Mouse (Mus musculus): ENCODE measurements at regions not wholly inside any gene's neighbourhood (a gene's known extent, or its start where the extent isn't known, plus 50 kb on each side); places are given as distances from the start of the nearest gene placed in this dataset.

- DNase-seq (ENCODE audit: low spot score): peak; percentile 3
- 30% methylated on average over 2 of the region's 2 CpGs for WGBS
- no peak overlapping the region for H3K27ac ChIP-seq
- H3K4me1 ChIP-seq (replicated peaks): peaks cover 7% of the 10 kb centered on the region; the same call in 1 of the 2 replicates
- H3K4me3 ChIP-seq: no peak overlapping the region
- H3K27me3 ChIP-seq (ENCODE audit: insufficient read depth, poor library complexity, severe bottlenecking): no peaks in the 10 kb centered on the region
- H3K9me3 ChIP-seq: no peaks in the 10 kb centered on the region
- H3K36me3 ChIP-seq: no peaks in the 10 kb centered on the region
These were observed 1223.0 kb downstream of the Dnajb9 start for GRCm38 (mm10) chr12:42987018-42987606.

GRCm38 (mm10) chr12:42986505-42986904 lies 1223.6 kb downstream of the Dnajb9 start:
- Histone ChIP-seq H3K4me3 (no peak overlapping the region), H3K27ac (0 out of 2 replicates have a peak overlapping the region, but pooled peaks have one; percentile 12), H3K9me3 (no peaks in the 10 kb centered on the region), H3K36me3 (no peaks in the 10 kb centered on the region), H3K27me3 (ENCODE audit: insufficient read depth, poor library complexity, severe bottlenecking) (no peaks in the 10 kb centered on the region), H3K4me1 (replicated peaks) (peaks cover 7% of the 10 kb centered on the region; the same call in 1 of the 2 replicates)
- DNase-seq (ENCODE audit: low spot score): no peak
- 40% methylated on average over 1 of the region's 1 CpGs for WGBS

GRCm38 (mm10) chr12:42986096-42986495 lies 1224.0 kb downstream of the Dnajb9 start:
- H3K27me3 ChIP-seq (ENCODE audit: insufficient read depth, poor library complexity, severe bottlenecking): no peaks in the 10 kb centered on the region
- H3K4me3 ChIP-seq: no peak overlapping the region
- DNase-seq (ENCODE audit: low spot score): no peak
- WGBS: 61% methylated on average over 1 of the region's 1 CpGs
- H3K36me3 ChIP-seq: no peaks in the 10 kb centered on the region
- no peaks in the 10 kb centered on the region for H3K9me3 ChIP-seq
- H3K4me1 ChIP-seq (replicated peaks): peaks cover 7% of the 10 kb centered on the region; the same call in 1 of the 2 replicates
- no peak overlapping the region for H3K27ac ChIP-seq

- DNase-seq (ENCODE audit: low spot score): no peak
- no peaks in the 10 kb centered on the region for H3K9me3 ChIP-seq
- no peaks in the 10 kb centered on the region for H3K27me3 ChIP-seq (ENCODE audit: insufficient read depth, poor library complexity, severe bottlenecking)
- H3K36me3 ChIP-seq: no peaks in the 10 kb centered on the region
- H3K27ac ChIP-seq: no peak overlapping the region
- H3K4me1 ChIP-seq (replicated peaks): no peaks in the 10 kb centered on the region
- WGBS: 81% methylated on average over 3 of the region's 3 CpGs
- H3K4me3 ChIP-seq: no peak overlapping the region
These were observed 1231.3 kb downstream of the Dnajb9 start for GRCm38 (mm10) chr12:42978828-42979227.

GRCm38 (mm10) chr12:42972766-42973165 lies 1237.4 kb downstream of the Dnajb9 start:
- Histone ChIP-seq H3K27me3 (ENCODE audit: insufficient read depth, poor library complexity, severe bottlenecking) (no peaks in the 10 kb centered on the region), H3K27ac (no peak overlapping the region), H3K36me3 (no peaks in the 10 kb centered on the region), H3K9me3 (no peaks in the 10 kb centered on the region), H3K4me1 (replicated peaks) (no peaks in the 10 kb centered on the region), H3K4me3 (no peak overlapping the region)
- peak; percentile 46 for DNase-seq (ENCODE audit: low spot score)
- 77% methylated on average over 4 of the region's 4 CpGs for WGBS

- no peaks in the 10 kb centered on the region for H3K9me3 ChIP-seq
- no peaks in the 10 kb centered on the region for H3K4me1 ChIP-seq (replicated peaks)
- H3K27me3 ChIP-seq (ENCODE audit: insufficient read depth, poor library complexity, severe bottlenecking): no peaks in the 10 kb centered on the region
- 86% methylated on average over 2 of the region's 2 CpGs for WGBS
- DNase-seq (ENCODE audit: low spot score): no peak
- no peaks in the 10 kb centered on the region for H3K36me3 ChIP-seq
- H3K4me3 ChIP-seq: no peak overlapping the region
- H3K27ac ChIP-seq: no peak overlapping the region
These were observed 1248.6 kb downstream of the Dnajb9 start for GRCm38 (mm10) chr12:42961535-42961934.

- WGBS: 87% methylated on average over 2 of the region's 2 CpGs
These were observed 1262.2 kb downstream of the Dnajb9 start for GRCm38 (mm10) chr12:42947961-42948360.

GRCm38 (mm10) chr12:42914374-42914773 lies 1295.8 kb downstream of the Dnajb9 start:
- WGBS: 83% methylated on average over 2 of the region's 2 CpGs
- no peaks in the 10 kb centered on the region for H3K27me3 ChIP-seq (ENCODE audit: insufficient read depth, poor library complexity, severe bottlenecking)

More at GRCm38 (mm10) chr12:42947961-42948360, 1262.2 kb downstream of the Dnajb9 start:
- H3K4me3 ChIP-seq: no peak overlapping the region
- DNase-seq (ENCODE audit: low spot score): no peak
- H3K4me1 ChIP-seq (replicated peaks): no peaks in the 10 kb centered on the region
- no peaks in the 10 kb centered on the region for H3K9me3 ChIP-seq
- H3K36me3 ChIP-seq: no peaks in the 10 kb centered on the region
- no peaks in the 10 kb centered on the region for H3K27me3 ChIP-seq (ENCODE audit: insufficient read depth, poor library complexity, severe bottlenecking)
- no peak overlapping the region for H3K27ac ChIP-seq

More at GRCm38 (mm10) chr12:42914374-42914773, 1295.8 kb downstream of the Dnajb9 start:
- no peak overlapping the region for H3K27ac ChIP-seq
- no peaks in the 10 kb centered on the region for H3K36me3 ChIP-seq
- no peak for DNase-seq (ENCODE audit: low spot score)
- no peak overlapping the region for H3K4me3 ChIP-seq
- no peaks in the 10 kb centered on the region for H3K4me1 ChIP-seq (replicated peaks)
- no peaks in the 10 kb centered on the region for H3K9me3 ChIP-seq
